Mouse (Mus musculus): Measurements from ENCODE around the gene Chchd6.
A peak's percentile ranks its signal among the peaks of the same experiment; 100 is the strongest.

DNA sequence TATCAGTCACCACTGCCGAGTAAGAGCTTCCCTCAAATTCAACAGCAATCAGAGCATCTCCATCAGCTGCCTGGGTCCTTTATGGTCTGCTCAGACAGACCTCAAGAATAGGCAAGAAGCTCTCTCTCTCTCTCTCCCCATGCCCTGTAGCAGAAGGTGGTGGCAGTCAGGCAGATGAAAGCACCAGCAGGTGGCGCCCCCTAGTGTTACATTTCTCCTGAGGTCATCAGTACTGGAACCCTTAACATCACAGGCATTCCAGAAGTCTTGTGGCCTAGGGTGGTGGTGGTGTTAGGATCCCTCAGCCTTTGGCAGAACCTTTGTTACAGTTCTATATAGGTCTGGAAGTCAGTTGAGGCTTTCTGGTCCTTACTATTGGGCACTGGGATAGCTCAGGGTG, 43.6 kb upstream of the Chchd6 start:
- peak; percentile 80 to 84 (median 82) for TF ChIP-seq CTCF (IDR thresholded peaks at IDR 0.05 in 2 of 3, conservative IDR thresholded peaks at IDR 0.05 in 1 of 3; ENCODE audit: control insufficient read depth in 1 of 3, insufficient read depth in 1 of 3, low read depth in 2 of 3, low read length in 3 of 3, poor library complexity in 1 of 3, severe bottlenecking in 1 of 3)
- no peak for TF ChIP-seq POLR2A (IDR thresholded peaks at IDR 0.05; ENCODE audit: control insufficient read depth in 1 of 2, insufficient read depth in 1 of 2, low read depth in 1 of 2, low read length in 2 of 2, poor library complexity in 1 of 2)

Data from MEL (cell line).